Mouse (Mus musculus) embryo, embryonic 10 days (tissue): ENCODE measurements around the gene Tcp10c.
"Not testable (repeated sequence)": the region's sequence is repeated elsewhere in the genome, so short reads cannot be mapped to it uniquely, and the experiment has no call there.

Experiments
- DNase-seq: peaks from one replicate; pipeline ENCODE4 v3.0.0-alpha.2; 2015; ENCODE audit warnings: low spot score

Gene Tcp10c

GRCm38 (mm10) chr17:13354521-13354920 lies at the start of gene Tcp10c:
TSS of gene Tcp10c (plus strand) at chr17:13354572.
- DNase-seq, result not testable (repeated sequence)

- DNase-seq, result not testable (repeated sequence)
These were observed 46.5 kb upstream of the Tcp10c start for GRCm38 (mm10) chr17:13307852-13308251.

DNA sequence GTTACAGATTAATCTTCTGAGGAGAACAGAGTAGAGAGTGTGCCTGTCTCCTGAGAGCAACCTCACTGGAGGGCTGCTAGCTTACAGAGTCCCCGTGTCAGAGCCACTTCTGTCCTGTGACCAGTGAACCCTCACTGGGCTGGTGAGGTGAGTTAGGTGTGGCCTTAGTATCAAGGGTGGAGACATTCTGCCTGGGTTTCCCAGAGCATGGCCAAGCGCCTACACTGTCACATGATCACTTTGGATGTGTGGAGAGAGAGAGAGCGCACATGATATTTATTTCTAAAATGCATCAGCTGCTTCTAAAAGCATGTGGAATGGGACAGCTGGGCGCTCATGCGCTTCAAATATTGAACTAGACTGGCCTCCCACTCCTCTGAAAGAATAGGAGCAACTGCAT lies 46.0 kb upstream of the Tcp10c start:
- DNase-seq, result not testable (repeated sequence)

- not testable (repeated sequence) for DNase-seq
These were observed 45.6 kb upstream of the Tcp10c start for GRCm38 (mm10) chr17:13308746-13309145.

- not testable (repeated sequence) for DNase-seq
These were observed 45.2 kb upstream of the Tcp10c start for GRCm38 (mm10) chr17:13309182-13309631.

- DNase-seq, result not testable (repeated sequence)
These were observed 24.4 kb upstream of the Tcp10c start for GRCm38 (mm10) chr17:13329967-13330366.

DNA sequence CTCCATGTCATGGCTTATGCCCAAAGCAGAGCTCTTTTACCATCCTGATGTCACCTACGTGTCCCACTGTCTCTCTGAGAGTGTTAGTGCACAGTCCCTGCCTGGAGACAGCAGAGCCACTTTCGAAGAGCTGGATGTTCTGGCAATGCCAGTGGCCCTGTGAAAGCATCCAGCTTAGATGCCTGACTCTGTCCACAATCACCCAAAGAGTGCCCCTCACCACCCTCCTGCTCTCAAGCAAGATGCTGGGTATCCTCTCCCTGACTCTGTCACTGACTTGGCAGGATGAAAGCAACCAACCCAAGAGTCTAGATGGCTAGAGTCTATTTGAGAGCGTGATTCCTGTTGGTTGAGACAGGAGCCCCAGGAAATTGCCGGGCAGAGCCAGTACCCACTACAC lies 23.2 kb upstream of the Tcp10c start:
- not testable (repeated sequence) for DNase-seq

- DNase-seq, result not testable (repeated sequence)
These were observed 21.9 kb upstream of the Tcp10c start for GRCm38 (mm10) chr17:13332496-13332895.

GRCm38 (mm10) chr17:13336979-13337749 lies 17.2 kb upstream of the Tcp10c start:
- DNase-seq, result peak; percentile 69

- DNase-seq, result not testable (repeated sequence)
These were observed 16.4 kb upstream of the Tcp10c start for GRCm38 (mm10) chr17:13337931-13338330.

DNA sequence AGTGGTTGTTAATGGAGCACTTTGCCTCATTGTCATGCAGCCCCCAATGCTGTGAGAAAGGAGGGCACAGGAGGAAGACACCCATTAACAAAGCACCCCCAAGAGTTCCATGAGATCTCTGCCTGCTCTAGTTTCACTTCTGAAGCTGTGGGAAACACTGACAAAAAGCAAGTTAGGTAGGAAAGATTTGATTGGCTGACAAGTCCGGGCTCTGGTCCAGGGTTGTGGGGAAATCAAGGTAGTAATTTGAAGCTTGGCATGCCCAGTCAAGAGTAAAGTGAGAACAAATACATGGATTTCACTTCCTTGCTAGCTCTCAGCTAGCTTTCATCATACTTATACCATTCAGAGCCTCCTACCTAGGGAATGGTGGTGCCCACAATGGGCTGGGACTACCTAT lies 14.3 kb upstream of the Tcp10c start:
- not testable (repeated sequence) for DNase-seq

- DNase-seq, result not testable (repeated sequence)
These were observed 8.4 kb upstream of the Tcp10c start for GRCm38 (mm10) chr17:13345923-13346322.

GRCm38 (mm10) chr17:13349563-13349962 lies 4.8 kb upstream of the Tcp10c start:
- DNase-seq, result not testable (repeated sequence)

DNA sequence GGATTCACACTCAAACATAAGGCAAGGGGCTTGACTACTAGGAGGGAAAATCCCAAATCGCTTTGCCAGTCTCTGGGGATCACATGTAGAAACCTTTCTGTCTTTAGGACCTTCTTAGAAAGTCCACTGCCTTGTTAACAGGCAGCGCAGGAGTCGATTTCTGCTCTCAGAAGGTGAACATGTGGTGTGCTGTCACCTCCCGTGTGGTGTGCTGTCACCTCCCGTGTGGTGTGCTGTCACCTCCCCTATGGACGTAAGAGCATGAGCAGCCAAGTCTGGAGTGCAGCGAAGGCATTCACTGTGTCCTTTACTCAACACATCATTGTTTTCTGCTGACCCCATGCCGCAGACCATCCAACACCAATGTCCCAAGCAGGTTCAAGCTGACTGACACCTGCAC lies 1.1 kb upstream of the Tcp10c start:
- DNase-seq, result not testable (repeated sequence)

DNA sequence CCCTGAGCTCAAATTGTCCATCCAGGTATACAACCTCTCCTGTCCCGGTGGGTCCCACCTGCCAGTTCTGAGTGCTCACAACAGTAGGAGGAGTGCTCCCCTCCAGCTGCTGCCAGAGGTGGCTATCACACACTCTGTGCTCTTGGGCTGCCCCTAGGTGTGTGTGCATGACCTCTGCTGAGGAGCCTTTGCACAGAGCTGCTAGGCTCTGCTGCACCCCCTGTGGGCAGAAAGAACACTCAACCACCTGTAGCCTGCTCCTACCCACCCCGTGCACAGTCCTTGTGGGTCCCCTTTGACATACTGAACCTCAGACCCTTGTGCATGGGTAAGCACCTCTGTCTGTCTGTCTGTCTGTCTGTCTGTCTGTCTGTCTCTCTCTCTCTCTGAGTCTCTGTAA lies 8.1 kb downstream of the Tcp10c start:
- DNase-seq, result not testable (repeated sequence)

DNA sequence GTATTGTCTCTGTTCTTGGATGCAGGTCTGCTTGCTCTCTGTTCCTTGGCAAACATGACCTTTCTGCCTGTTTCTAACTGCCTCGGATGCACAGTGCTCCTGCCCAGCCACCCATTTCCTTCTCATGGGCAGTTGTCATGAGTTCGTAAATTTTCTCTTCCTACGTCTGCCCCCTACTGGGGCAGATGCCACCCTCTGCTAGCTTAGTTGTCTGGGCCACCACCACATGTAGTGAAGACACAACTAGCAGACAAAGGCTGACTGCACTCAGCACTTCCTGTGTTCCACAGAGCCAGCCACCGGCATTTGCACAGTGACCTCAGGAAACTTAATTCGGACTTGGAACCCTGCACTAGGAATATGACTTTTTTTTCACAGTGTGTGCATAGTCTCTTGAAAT lies 9.4 kb downstream of the Tcp10c start:
- not testable (repeated sequence) for DNase-seq

GRCm38 (mm10) chr17:13364196-13364595 lies 9.8 kb downstream of the Tcp10c start:
- not testable (repeated sequence) for DNase-seq

DNA sequence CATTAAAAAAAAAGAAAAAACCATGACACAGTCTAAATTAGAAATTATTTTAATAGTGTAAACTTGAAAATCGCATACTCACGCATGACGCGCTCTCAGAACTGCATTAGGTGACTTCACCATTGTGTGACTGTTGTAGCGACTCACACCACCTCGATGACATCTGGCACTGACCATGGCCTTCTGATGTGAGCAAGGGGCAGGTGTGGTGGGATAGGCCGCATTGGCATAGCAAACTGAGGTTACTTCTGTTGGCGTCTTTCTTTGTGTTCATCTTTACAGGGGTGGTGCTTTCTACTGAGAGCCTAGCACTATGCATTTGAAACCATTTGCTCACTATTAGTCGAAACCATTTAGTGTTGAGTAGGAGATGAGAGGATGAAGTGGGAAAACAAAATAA lies 12.8 kb downstream of the Tcp10c start:
- not testable (repeated sequence) for DNase-seq

- DNase-seq, result peak; percentile 2
These were observed 14.3 kb downstream of the Tcp10c start for GRCm38 (mm10) chr17:13368658-13369057.

DNA sequence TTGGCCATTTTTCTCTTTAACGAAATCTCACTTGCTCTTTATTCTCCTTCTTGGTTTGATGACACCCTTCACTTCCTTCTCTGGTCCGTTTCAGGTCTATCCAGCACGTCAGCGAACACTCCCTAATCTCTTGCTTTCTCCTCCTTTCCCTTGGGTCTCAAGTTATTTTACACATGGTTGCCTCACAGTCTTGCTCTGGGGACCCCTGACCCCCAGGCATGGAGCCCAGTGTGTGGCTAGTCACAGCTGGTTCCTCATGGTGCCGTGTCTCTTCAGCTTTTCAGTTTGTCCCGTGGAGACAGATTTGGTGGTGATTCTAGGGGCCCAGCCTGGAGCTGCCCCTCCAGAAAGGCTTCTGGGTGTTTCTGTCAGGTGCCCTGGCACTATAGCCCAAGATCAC lies 16.4 kb downstream of the Tcp10c start:
- DNase-seq, result not testable (repeated sequence)

- DNase-seq, result not testable (repeated sequence)
These were observed 24.0 kb downstream of the Tcp10c start for GRCm38 (mm10) chr17:13378341-13378740.

GRCm38 (mm10) chr17:13379951-13380615 lies 25.7 kb downstream of the Tcp10c start:
- not testable (repeated sequence) for DNase-seq

- DNase-seq, result not testable (repeated sequence)
These were observed 26.9 kb downstream of the Tcp10c start for GRCm38 (mm10) chr17:13381286-13381685.
